Mouse (Mus musculus) liver, adult (tissue): Measurements from ENCODE around the gene Gm14744.
"Not testable (repeated sequence)": the region's sequence is repeated elsewhere in the genome, so short reads cannot be mapped to it uniquely, and the experiment has no call there.

Source experiments
- GATA4 ChIP-seq: IDR thresholded peaks from 2 replicates; pipeline ENCODE4 v1.6.1; 2014; ENCODE audit warnings: mild to moderate bottlenecking, low read length; ENCODE audit not compliant: insufficient replicate concordance

Gene Gm14744

GRCm38 (mm10) chrX:77864458-77864857 is at the start of gene Gm14744:
Gene Gm14744, plus strand, starts transcription at chrX:77864758.
- TF ChIP-seq GATA4, result not testable (repeated sequence)

GRCm38 (mm10) chrX:77853523-77853922 is 11.0 kb upstream of the Gm14744 start, which contains the start of gene Pbsn:
Gene Pbsn, minus strand, starts transcription at chrX:77853623.
- TF ChIP-seq GATA4, result no peak
